ENCODE assay signal across 9 mouse cellular contexts in the genomic region with DNA sequence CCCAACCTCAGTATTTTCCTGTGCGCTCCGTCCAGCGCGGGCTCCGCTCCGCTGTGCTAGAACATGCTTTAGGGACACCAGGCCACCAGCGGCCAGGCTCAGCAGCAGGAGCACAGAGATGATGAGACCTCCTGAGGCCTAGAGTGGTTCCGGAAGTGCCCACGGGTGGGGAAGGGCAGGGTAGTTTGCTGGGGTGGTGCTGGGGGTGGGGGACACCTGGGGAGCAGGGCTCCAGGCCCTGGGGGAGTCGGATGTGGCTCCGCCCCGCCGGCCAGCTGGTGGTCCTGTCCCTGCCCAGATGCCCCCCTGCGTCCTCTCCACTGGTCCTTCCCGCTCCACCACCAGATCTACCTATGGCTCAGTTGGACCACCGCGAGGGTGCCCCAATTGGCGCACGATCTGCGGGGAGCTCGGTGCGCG. TPM values are rescaled to one million over a fixed set of nuclear protein-coding genes. Genes with fewer than 3 reads are reported as not detected.
A peak's percentile ranks its signal among the peaks of the same experiment; 100 is the strongest.
DNase-seq lines count a peak whose midpoint lies in the region; ATAC-seq and TF ChIP-seq lines count a peak whose summit lies in the region.
"Had no signal": no experiment of that assay in that cellular context is flagged by ENCODE, and none has a peak within 500 bp of the region (broad histone marks: within the 10 kb centered on the region; RNA-seq: fewer than 3 reads in every experiment).

No protein-coding gene starts in this region.

- H3K27ac ChIP-seq in left cerebral cortex, adult 2 months, result no peak overlapping the region
- no peak overlapping the region for H3K27ac ChIP-seq in hindbrain, embryonic 15.5 days (replicated peaks)
- 0 out of 2 replicates have a peak overlapping the region, but pooled peaks have one; percentile 39 for H3K27ac ChIP-seq in liver, postnatal 0 days (ENCODE audit: low read depth)
- no peak overlapping the region for H3K27ac ChIP-seq in stomach, postnatal 0 days (replicated peaks)

- no peak for TF ChIP-seq EP300 in liver, postnatal 0 days (IDR thresholded peaks at IDR 0.05; ENCODE audit: low read depth)
- no peak for TF ChIP-seq EP300 in stomach, postnatal 0 days (optimal IDR thresholded peaks at IDR 0.05)

- no peaks in the 10 kb centered on the region for H3K9me3 ChIP-seq in hindbrain, embryonic 15.5 days
- no peaks in the 10 kb centered on the region for H3K9me3 ChIP-seq in liver, postnatal 0 days (ENCODE audit: low read length)
- no peaks in the 10 kb centered on the region for H3K9me3 ChIP-seq in stomach, postnatal 0 days (ENCODE audit: control insufficient read depth, low read length)

- no peak for DNase-seq in left cerebral cortex, adult 2 months (ENCODE audit: extremely low spot score in 1 of 2, low spot score in 2 of 2)
- no peak for DNase-seq in left cerebral cortex, postnatal 14 days (ENCODE audit: low spot score in 2 of 2)
- peak; percentile 69 for DNase-seq in embryo, embryonic 11 days
- DNase-seq in liver, postnatal 0 days, result peak; percentile 70
- peak; percentile 62 for DNase-seq in stomach, postnatal 0 days (ENCODE audit: low spot score)
- no peak for DNase-seq in frontal cortex, postnatal 36 days (ENCODE audit: low spot score in 2 of 2)
- DNase-seq in urinary bladder, postnatal 25 days (ENCODE audit: low spot score), result no peak

- 2% methylated on average over 20 of the region's 23 CpGs for WGBS in hindbrain, embryonic 15.5 days
- WGBS in liver, postnatal 0 days (ENCODE audit: insufficient replicate concordance), result 3% methylated on average over 23 of the region's 23 CpGs
- WGBS in stomach, postnatal 0 days, result 5% methylated on average over 21 of the region's 23 CpGs

- peak overlapping the region; percentile 39 for H3K9ac ChIP-seq in hindbrain, embryonic 15.5 days
- H3K9ac ChIP-seq in liver, postnatal 0 days (replicated peaks), result peak overlapping the region; percentile 35
- H3K9ac ChIP-seq in stomach, postnatal 0 days (ENCODE audit: low read length), result peak overlapping the region; percentile 55

- no peaks in the 10 kb centered on the region for H3K36me3 ChIP-seq in hindbrain, embryonic 15.5 days
- H3K36me3 ChIP-seq in liver, postnatal 0 days (replicated peaks; ENCODE audit: insufficient read depth, low read length), result no peaks in the 10 kb centered on the region
- no peaks in the 10 kb centered on the region for H3K36me3 ChIP-seq in stomach, postnatal 0 days (ENCODE audit: control insufficient read depth, insufficient read depth, low read length)

- ATAC-seq in hindbrain, embryonic 15.5 days (ENCODE audit: low FRiP score, low read depth), result peak; percentile 57
- ATAC-seq in liver, postnatal 0 days, result peak; percentile 78
- ATAC-seq in stomach, postnatal 0 days (ENCODE audit: low FRiP score, low TSS enrichment), result peak; percentile 54; the same call in 1 of the 2 replicates

- H3K27me3 ChIP-seq in hindbrain, embryonic 15.5 days, result peaks cover 6% of the 10 kb centered on the region; the same call in 1 of the 2 replicates
- peaks cover 9% of the 10 kb centered on the region; the same call in 1 of the 2 replicates for H3K27me3 ChIP-seq in liver, postnatal 0 days (ENCODE audit: insufficient read depth, low read length)
- no peaks in the 10 kb centered on the region for H3K27me3 ChIP-seq in stomach, postnatal 0 days (ENCODE audit: control insufficient read depth, insufficient read depth, low read length)

- peak overlapping the region; percentile 37 for H3K4me3 ChIP-seq in left cerebral cortex, adult 2 months
- H3K4me3 ChIP-seq in hindbrain, embryonic 15.5 days, result peak overlapping the region; percentile 36
- peak overlapping the region; percentile 42 for H3K4me3 ChIP-seq in liver, postnatal 0 days (ENCODE audit: low read depth, low read length)
- peak overlapping the region; percentile 38 for H3K4me3 ChIP-seq in stomach, postnatal 0 days (ENCODE audit: low read depth, low read length)

- H3K4me2 ChIP-seq in hindbrain, embryonic 15.5 days, result peak overlapping the region; percentile 74
- H3K4me2 ChIP-seq in liver, postnatal 0 days (ENCODE audit: low read depth, low read length), result peak overlapping the region; percentile 70
- peak overlapping the region; percentile 80 for H3K4me2 ChIP-seq in stomach, postnatal 0 days (replicated peaks; ENCODE audit: low read depth)

- intact Hi-C loops in left cerebral cortex, adult 2 months (cut with DNase I), result loop anchor here (1.0 to 10.0 kb wide), 6 partner anchors 30 to 766 kb away; a partner anchor contains a TSS
- intact Hi-C loops in left cerebral cortex, postnatal 14 days (cut with DNase I), result loop anchor here (1.0 to 5.0 kb wide), 4 partner anchors 54 to 364 kb away; a partner anchor contains a TSS

- peaks cover 15% of the 10 kb centered on the region for H3K4me1 ChIP-seq in hindbrain, embryonic 15.5 days (replicated peaks)
- no peaks in the 10 kb centered on the region; the same call in 1 of the 2 replicates for H3K4me1 ChIP-seq in liver, postnatal 0 days (ENCODE audit: insufficient read depth)
- 0 out of 2 replicates have a peak, but pooled peaks cover 2% of the 10 kb centered on the region for H3K4me1 ChIP-seq in stomach, postnatal 0 days (replicated peaks; ENCODE audit: control insufficient read depth, insufficient read depth)

- no peak for TF ChIP-seq CTCF in left cerebral cortex, adult 2 months (IDR thresholded peaks at IDR 0.05)
- no peak for TF ChIP-seq CTCF in liver, postnatal 0 days (IDR thresholded peaks at IDR 0.05; ENCODE audit: low read depth)
- no peak for TF ChIP-seq CTCF in stomach, postnatal 0 days (IDR thresholded peaks at IDR 0.05; ENCODE audit: low read depth)

RNA-seq across cellular contexts. Expression of a gene that starts 3.5 kb away (rescaled TPM):
- total RNA-seq in left cerebral cortex, adult 2 months (2021), result not detected
- total RNA-seq in left cerebral cortex, postnatal 14 days (2021), result not detected
- polyA plus RNA-seq in hindbrain, embryonic 15.5 days (2015; fragmentation: Nextera tagmentation; extraction: Ambion mirVana), result not detected in 2 replicates
- polyA plus RNA-seq in liver, postnatal 0 days (2015; fragmentation: Nextera tagmentation; extraction: Ambion mirVana), result 0.04 and 0.06 TPM in 2 replicates
- polyA plus RNA-seq in stomach, postnatal 0 days (2015; fragmentation: Nextera tagmentation; extraction: Ambion mirVana), result not detected in 2 replicates

RNA-seq across cellular contexts. Expression of a gene that starts 7.9 kb away (rescaled TPM):
- not detected for total RNA-seq in left cerebral cortex, adult 2 months (2021)
- total RNA-seq in left cerebral cortex, postnatal 14 days (2021), result not detected
- polyA plus RNA-seq in hindbrain, embryonic 15.5 days (2015; fragmentation: Nextera tagmentation; extraction: Ambion mirVana), result 0.35 and 1.2 TPM in 2 replicates
- polyA plus RNA-seq in liver, postnatal 0 days (2015; fragmentation: Nextera tagmentation; extraction: Ambion mirVana), result 61.6 and 65.5 TPM in 2 replicates
- polyA plus RNA-seq in stomach, postnatal 0 days (2015; fragmentation: Nextera tagmentation; extraction: Ambion mirVana), result 0.16 and 0.22 TPM in 2 replicates
- total RNA-seq: common myeloid progenitor, adult 5-6 weeks had no signal

RNA-seq across cellular contexts. Expression of a gene that starts 10.3 kb away (rescaled TPM):
- under 1 TPM in 1 of 2 experiments, not detected in 1; 0.51 TPM for total RNA-seq in left cerebral cortex, adult 2 months (2021)
- not detected for total RNA-seq in left cerebral cortex, postnatal 14 days (2021)
- polyA plus RNA-seq in hindbrain, embryonic 15.5 days (2015; fragmentation: Nextera tagmentation; extraction: Ambion mirVana), result 1.1 and 1.6 TPM in 2 replicates
- polyA plus RNA-seq in liver, postnatal 0 days (2015; fragmentation: Nextera tagmentation; extraction: Ambion mirVana), result 6.9 and 8.6 TPM in 2 replicates
- polyA plus RNA-seq in stomach, postnatal 0 days (2015; fragmentation: Nextera tagmentation; extraction: Ambion mirVana), result 0.22 TPM in 1 of 2 replicates, not detected in the other
- total RNA-seq: common myeloid progenitor, adult 5-6 weeks had no signal

RNA-seq across cellular contexts. Expression of a gene that starts 14.5 kb away (rescaled TPM):
- total RNA-seq in left cerebral cortex, adult 2 months (2021), result 1 to 10 TPM; 1.3 TPM
- total RNA-seq in left cerebral cortex, postnatal 14 days (2021), result 1 to 10 TPM; 1.7 to 2.3 TPM
- 18.2 and 18.4 TPM in 2 replicates for polyA plus RNA-seq in hindbrain, embryonic 15.5 days (2015; fragmentation: Nextera tagmentation; extraction: Ambion mirVana)
- 2.8 and 3.6 TPM in 2 replicates for polyA plus RNA-seq in liver, postnatal 0 days (2015; fragmentation: Nextera tagmentation; extraction: Ambion mirVana)
- 9.9 and 14.6 TPM in 2 replicates for polyA plus RNA-seq in stomach, postnatal 0 days (2015; fragmentation: Nextera tagmentation; extraction: Ambion mirVana)

RNA-seq across cellular contexts. Expression of a gene that starts 17.9 kb away (rescaled TPM):
- total RNA-seq in left cerebral cortex, adult 2 months (2021), result 100 to 1,000 TPM; 364 to 413 TPM
- total RNA-seq in left cerebral cortex, postnatal 14 days (2021), result 100 to 1,000 TPM; 260 to 285 TPM
- polyA plus RNA-seq in hindbrain, embryonic 15.5 days (2015; fragmentation: Nextera tagmentation; extraction: Ambion mirVana), result 139 and 143 TPM in 2 replicates
- polyA plus RNA-seq in liver, postnatal 0 days (2015; fragmentation: Nextera tagmentation; extraction: Ambion mirVana), result 1,168 and 1,173 TPM in 2 replicates
- 232 and 235 TPM in 2 replicates for polyA plus RNA-seq in stomach, postnatal 0 days (2015; fragmentation: Nextera tagmentation; extraction: Ambion mirVana)

Comparison
In these comparisons a context has a peak if more than half of its experiments do, and no peak if none do; other contexts are left out.
1. DNase-seq: peak in embryo, embryonic 11 days (single experiment), liver, postnatal 0 days (single experiment) and stomach, postnatal 0 days (single experiment); none in left cerebral cortex, adult 2 months (0 of 2), left cerebral cortex, postnatal 14 days (0 of 2), frontal cortex, postnatal 36 days (0 of 2) and urinary bladder, postnatal 25 days (single experiment).
2. RNA of a gene that starts 7.9 kb away (polyA plus RNA-seq): 61.6 to 65.5 TPM in liver, postnatal 0 days; 0.35 to 1.2 TPM in hindbrain, embryonic 15.5 days and 0.16 to 0.22 TPM in stomach, postnatal 0 days; every median in the first group is over 10 times any median in the second.
3. Peak in every context shown above with its lines, with median percentiles within 50 percentile points of each other: H3K4me3 ChIP-seq, ATAC-seq, H3K4me2 ChIP-seq and H3K9ac ChIP-seq.